Mouse (Mus musculus) CD8-positive naive resting alpha-beta T cell, adult 2 months (primary cell): ENCODE measurements around the gene Map3k20.

Experiments used
- DNase-seq, 2 experiments: peaks; one replicate each; pipeline ENCODE4 v3.0.0; 2022; ENCODE audit warnings: low read depth in 2 of 2, low spot score in 2 of 2

Gene Map3k20

GRCm38 (mm10) chr2:72285256-72285887, at the start of gene Map3k20:
Gene Map3k20 (plus strand): TSS chr2:72285637.
- DNase-seq = peak in 1 of 2 experiments; percentile 11

DNA sequence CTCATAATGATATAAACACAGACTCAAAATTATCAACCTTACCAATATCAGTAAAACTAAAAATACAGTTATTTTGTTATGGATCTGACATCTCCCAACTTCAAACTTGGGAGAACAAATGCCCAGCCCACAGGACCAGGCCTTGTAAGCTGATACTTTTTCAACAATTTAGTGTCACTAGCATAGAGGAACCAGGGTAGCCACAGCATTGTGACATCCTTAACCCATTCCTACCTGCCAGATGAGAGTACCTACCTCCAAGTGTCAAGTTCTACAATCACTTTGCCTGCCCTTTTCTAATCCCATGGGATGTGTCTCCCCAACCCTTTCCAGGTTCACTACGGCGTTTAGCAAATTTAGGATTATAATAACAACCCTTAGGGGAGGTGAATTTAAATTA, 47.0 kb upstream of the Map3k20 start:
- no peak for DNase-seq

DNA sequence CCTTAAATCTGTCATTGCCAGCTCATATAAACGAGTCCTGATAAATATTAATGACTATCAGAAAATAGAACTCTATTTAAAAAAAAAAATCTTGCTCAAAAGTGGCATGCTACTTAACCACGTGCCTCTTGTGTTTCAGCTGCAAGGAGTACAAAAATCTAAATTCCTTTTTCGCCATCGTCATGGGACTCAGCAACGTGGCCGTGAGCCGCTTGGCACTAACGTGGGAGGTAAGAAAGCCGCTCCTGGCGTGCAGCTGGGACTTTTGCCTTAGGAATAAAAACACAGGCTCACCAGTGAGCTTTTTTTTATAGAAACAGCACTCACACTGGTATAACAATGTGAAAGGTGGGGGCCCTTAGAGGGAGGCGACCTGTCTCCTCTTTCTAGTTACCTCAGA, 46.5 kb upstream of the Map3k20 start:
- no peak for DNase-seq

- DNase-seq = no peak
Measured at GRCm38 (mm10) chr2:72239456-72239855, 46.0 kb upstream of the Map3k20 start.

DNA sequence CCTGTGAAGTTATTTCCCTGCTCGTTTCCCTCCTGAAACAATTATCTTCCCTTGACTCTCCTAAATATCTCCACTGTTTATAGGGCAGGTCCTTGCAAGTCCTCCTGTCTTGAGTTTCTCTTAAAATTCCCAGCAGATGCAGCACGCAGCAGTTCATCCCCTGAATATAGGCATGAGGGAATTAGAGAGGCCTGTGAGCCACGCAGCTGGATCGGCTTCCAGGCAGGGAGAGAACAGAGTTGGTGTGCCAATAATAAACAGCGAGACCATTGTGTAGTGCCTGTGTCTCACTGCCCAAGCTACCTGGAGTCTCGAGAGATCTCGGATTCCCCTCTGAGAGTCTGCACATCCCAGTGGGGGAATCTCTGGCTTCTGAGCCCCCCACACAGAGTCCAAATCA, 45.4 kb upstream of the Map3k20 start:
- DNase-seq = no peak

DNA sequence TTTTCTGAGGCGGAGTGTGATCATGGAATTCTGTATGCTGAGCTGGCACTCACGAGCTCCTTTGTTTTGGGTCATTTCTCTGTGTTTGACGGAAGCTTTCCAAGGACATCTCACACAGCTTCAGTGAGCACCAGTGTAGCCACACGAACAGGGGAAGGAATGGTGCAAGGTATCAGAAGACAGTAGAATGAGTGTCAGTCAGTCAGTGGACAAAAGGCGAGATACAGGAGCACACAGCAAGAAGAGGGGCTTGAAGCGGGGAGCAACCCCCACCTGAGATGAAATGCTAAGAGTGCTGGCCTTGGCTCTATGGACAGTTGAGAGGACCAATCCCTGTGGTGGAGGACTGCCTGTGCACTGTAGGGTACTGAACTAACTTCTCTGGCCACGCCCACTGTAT, 44.7 kb upstream of the Map3k20 start:
- DNase-seq = no peak

DNA sequence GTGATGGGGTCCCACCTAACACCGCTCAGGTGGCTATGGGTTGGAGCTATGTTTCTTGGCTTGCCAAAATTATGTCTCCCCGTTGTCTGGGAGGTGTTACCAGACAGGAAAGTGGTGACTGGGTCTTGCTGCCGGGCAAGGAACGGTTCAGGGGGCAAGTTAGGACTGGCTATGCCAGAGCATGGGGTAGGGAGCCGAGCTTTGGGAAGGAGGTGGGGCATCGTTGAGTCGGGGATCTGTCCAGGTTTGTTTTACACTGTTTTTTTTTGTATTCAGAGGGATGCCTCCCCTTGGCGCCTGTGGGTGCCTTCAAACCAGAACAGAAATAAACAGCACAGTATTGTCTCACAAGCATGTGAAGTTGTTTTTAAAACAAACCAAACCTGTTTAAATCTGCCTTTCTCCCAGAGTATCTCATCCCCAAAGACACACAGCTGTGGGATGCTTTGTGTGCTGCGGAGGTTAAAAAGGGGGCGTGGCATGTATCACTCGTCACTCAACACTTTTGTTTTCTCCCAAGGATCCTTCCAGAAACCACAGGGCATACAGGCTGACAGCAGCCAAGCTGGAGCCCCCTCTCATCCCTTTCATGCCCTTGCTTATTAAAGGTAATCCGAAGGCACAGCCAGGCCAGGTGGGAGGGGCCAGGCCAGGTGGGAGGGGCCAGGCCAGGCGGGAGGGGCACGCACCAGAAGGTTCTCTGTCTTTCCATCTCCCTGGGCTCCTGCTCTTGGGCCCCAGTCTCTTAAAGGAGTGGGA, 43.5 kb upstream of the Map3k20 start:
- DNase-seq = no peak

- no peak for DNase-seq
Measured at GRCm38 (mm10) chr2:72242910-72243675, 42.3 kb upstream of the Map3k20 start.

DNA sequence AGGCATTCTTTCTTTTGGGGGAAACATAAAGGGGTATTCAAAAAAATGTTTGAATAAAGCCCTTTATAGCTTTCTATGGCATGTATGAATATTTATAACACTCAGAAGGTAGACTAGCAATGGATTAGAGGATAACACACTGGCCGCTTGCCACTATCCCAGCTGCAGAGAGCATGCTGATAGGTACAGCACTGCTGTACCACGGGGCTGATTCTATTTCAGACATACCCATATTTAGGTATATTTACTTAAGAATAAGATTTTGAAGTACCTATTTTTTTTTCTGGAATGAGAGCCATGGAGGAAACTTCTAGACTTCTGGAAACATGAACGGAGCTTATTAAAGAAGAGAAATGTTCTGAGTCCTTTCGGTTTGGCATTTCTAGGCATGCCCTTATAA, 39.8 kb upstream of the Map3k20 start:
- DNase-seq = no peak

DNA sequence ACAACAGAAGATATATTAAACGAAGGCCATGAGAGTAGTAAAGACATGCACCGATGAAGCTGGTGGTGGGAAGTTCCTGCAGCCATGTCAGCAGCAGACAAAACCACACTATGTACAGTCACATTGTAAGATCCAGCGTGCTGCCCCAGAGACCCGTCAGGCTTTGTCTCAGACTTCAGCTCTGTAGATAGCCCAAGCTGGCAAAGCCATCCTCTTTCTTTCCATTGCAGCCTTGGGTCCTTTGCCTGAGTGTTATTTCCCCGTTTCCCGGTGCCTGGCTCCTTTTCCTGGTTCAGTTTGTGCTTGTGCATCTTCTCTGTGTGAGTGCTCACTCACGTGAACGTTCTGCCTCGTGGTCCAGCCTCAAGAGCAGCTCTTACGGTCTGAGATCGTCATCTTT, 39.1 kb upstream of the Map3k20 start:
- no peak for DNase-seq

- DNase-seq = no peak
Measured at GRCm38 (mm10) chr2:72247819-72248218, 37.6 kb upstream of the Map3k20 start.

DNA sequence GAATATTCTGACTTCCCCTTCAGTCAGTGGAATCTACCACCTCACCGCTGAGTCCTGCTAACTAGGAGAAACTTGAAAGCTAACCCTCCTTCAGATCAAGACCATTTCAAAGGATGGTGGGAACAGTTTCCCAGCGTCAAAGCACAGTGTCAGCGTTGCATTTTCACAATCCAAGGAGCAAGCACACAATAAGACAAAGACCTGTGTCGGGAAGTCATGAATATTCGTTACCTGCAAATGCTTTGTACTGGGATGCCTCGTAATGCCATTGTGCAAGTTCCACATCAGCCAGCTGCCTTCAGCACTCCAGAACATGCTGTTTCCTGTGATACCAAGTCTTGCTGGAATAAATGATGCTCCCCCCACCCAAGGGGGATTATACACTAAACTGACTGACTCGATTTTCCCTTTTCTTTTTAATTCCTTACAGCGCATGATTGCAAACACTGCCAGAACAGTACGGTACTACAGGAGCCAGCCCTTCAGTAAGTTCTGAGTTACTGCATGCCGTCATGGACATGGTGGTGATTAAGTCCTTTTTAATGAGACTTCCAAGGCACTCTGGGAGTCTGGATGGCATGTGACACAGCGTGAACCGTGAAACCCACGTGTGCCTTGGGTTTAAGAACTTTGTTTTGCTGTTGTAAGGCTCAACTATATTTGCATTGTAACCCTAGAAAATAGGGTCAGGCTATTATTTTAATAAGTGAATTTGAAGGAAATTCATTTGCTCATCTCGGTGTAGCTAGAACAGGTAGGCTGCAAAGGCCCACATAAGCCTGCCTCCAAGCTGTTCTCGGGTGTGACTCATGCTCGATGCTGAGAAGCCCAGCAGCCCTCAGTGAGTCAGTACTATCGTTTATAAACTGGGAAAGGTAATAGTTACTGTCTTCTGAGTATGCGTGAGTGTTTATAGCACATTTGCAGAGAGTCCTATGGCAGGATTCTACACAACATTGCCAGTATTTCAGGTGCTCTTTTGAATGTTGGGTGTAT, 32.6 kb upstream of the Map3k20 start:
- DNase-seq = no peak

GRCm38 (mm10) chr2:72253882-72254281, 31.6 kb upstream of the Map3k20 start:
- DNase-seq = no peak

DNA sequence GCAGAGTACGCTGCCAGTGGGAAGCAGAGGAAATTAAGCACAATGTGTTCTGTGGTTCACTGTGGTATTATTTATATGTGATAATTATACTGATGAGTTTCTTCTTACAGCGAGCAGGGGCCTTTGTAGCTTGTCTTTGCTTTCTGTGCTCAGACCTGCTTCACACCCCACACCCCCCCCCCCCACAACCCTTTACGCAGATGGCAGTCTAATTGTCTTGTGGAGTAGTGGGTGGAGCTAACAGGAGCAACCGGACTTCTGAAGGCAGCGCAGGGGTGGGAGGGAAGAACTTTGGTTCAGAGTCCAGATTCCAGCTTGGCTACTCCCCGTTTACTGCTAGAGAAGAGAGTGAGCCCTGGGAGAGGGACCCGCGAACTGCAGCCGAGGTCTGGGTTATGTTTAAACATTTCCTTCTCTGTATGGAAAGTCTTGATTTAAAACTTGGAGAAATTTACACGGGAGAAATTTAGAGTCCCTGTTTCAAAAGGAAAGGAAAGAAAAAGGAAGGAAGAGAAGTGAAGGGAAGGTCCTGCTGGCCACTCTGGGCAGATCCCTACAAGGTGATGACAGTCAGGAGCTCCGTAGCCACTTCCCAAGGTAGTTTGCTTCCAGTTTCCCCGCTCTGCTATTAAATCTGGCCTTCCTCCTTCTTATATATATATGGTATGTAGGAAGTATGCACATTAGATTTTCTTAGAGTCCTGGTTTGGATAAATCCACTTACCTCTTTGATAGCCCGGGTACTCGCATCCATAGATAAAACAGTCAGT, 30.4 kb upstream of the Map3k20 start:
- no peak for DNase-seq

DNA sequence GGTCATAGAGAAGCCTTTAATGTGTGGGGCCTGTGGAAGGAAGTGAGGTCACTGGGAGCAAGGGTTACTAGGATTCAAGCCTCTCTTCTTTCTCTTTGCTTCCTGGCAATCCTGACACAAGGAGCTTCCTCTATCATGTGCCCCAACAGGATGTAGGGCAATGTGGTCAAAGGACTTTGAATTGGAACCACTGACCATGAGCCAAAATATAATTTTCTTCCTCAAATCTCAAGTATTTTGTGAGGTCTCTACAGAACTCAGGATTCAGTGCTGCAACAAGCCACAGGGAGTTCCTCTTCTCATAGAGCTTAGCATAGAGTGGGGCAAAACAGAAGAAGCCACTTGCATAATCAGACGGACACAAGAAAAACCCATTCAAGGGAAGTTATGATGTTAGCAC, 24.7 kb upstream of the Map3k20 start:
- DNase-seq = no peak

DNA sequence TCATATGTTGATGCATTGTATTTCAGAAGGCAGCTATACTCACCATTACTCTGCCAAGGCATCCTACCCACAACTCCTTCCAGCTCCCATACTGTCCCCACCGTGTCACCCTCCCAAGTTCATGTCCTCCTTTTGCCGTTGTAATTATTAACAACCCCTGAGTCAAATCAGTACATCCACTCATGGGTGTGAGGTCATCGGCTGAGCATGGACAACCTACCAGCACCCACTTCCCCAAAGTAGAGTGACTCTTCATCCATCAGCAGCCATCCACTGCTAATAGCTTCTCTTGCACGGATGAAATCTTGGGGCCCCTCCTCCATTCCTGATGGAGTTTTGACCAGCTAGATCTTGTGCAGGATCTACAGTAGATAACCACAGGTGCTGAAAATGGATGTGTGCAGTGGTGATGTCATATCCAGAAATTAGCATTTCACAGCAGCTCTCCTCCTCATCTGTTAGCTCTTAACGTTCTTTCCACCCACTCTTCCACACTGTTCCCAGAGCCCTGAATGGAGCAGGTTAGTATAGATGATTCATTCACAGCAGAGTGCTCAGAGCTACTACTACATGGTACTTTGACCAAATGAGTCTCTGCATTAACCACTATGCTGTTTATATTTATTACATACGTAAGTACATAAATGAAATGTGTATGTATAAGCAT, 22.5 kb upstream of the Map3k20 start:
- DNase-seq = no peak

DNA sequence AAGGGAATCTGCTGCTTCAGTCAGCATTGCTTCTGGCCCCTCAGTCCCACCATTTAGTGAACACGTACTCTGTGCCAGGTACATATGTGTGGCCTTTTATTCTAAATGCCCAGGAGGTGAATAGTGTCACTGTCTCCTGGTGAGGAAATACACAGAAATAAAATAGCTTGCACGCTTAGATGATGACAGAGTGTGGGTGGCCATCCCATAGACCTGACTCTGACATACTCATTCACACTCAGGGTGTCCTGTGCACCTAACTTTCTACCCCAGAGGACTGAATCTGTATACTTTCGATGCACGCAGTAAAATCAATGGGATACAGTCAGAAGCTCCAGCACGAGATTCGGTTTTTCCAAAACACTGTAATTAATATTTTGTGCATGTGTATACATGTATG, 18.0 kb upstream of the Map3k20 start:
- DNase-seq = no peak

- DNase-seq = no peak
Measured at GRCm38 (mm10) chr2:72269651-72270341, 15.6 kb upstream of the Map3k20 start.

GRCm38 (mm10) chr2:72278247-72278873, 7.1 kb upstream of the Map3k20 start:
- no peak for DNase-seq
